Comparison of ENCODE assay signal across 8 mouse cellular contexts in genomic region chr3:89458372-89458964, GRCm38 (mm10). TPM values are rescaled to one million over a fixed set of nuclear protein-coding genes. Genes with fewer than 3 reads are reported as not detected.
A peak's percentile ranks its signal among the peaks of the same experiment; 100 is the strongest.
DNase-seq lines count a peak whose midpoint lies in the region; ATAC-seq lines count a peak whose summit lies in the region.

No protein-coding gene starts in this region.

- no peak for DNase-seq in lung, postnatal 14 days
- no peak for DNase-seq in midbrain, embryonic 14.5 days
- no peak for DNase-seq in adrenal gland, adult 18-20 months (ENCODE audit: low spot score in 2 of 2)
- DNase-seq in thymus, postnatal 36 days: no peak
- no peak for DNase-seq in layer of hippocampus, adult 9-10 months (ENCODE audit: low spot score)

- no peaks in the 10 kb centered on the region for H3K36me3 ChIP-seq in lung, embryonic 15.5 days
- H3K36me3 ChIP-seq in intestine, embryonic 15.5 days: no peaks in the 10 kb centered on the region
- no peaks in the 10 kb centered on the region for H3K36me3 ChIP-seq in midbrain, embryonic 14.5 days (ENCODE audit: control insufficient read depth, insufficient read depth, low read length)

- H3K4me2 ChIP-seq in lung, embryonic 15.5 days: peak overlapping the region; percentile 83
- peak overlapping the region; percentile 80 for H3K4me2 ChIP-seq in intestine, embryonic 15.5 days (replicated peaks)
- peak overlapping the region; percentile 69 for H3K4me2 ChIP-seq in midbrain, embryonic 14.5 days (ENCODE audit: low read length)

- H3K4me1 ChIP-seq in lung, embryonic 15.5 days: peaks cover 23% of the 10 kb centered on the region
- peaks cover 12% of the 10 kb centered on the region for H3K4me1 ChIP-seq in intestine, embryonic 15.5 days (replicated peaks)
- peaks cover 8% of the 10 kb centered on the region; the same call in 1 of the 2 replicates for H3K4me1 ChIP-seq in midbrain, embryonic 14.5 days (ENCODE audit: control insufficient read depth, insufficient read depth, low read length)

- WGBS in lung, embryonic 15.5 days: 25% methylated on average over 13 of the region's 13 CpGs
- WGBS in intestine, embryonic 15.5 days: 47% methylated on average over 13 of the region's 13 CpGs
- 47% methylated on average over 13 of the region's 13 CpGs for WGBS in midbrain, embryonic 14.5 days

- no peak overlapping the region for H3K9ac ChIP-seq in lung, embryonic 15.5 days
- no peak overlapping the region for H3K9ac ChIP-seq in intestine, embryonic 15.5 days
- H3K9ac ChIP-seq in midbrain, embryonic 14.5 days (replicated peaks; ENCODE audit: low read length): no peak overlapping the region; the same call in 1 of the 2 replicates

- peak overlapping the region; percentile 57 for H3K4me3 ChIP-seq in lung, embryonic 15.5 days
- H3K4me3 ChIP-seq in intestine, embryonic 15.5 days (replicated peaks): peak overlapping the region; percentile 61
- H3K4me3 ChIP-seq in midbrain, embryonic 14.5 days (replicated peaks; ENCODE audit: low read depth, low read length): peak overlapping the region; percentile 65

- peak; percentile 56; the same call in 1 of the 2 replicates for ATAC-seq in lung, embryonic 15.5 days (ENCODE audit: borderline replicate concordance, extremely low read depth, low FRiP score, low TSS enrichment)
- peak; percentile 67 for ATAC-seq in erythroid progenitor cell, adult 5-6 weeks (replicated peaks; ENCODE audit: low FRiP score, poor library complexity, severe bottlenecking)
- ATAC-seq in intestine, embryonic 15.5 days: peak; percentile 65
- peak; percentile 23; the same call in 1 of the 2 replicates for ATAC-seq in midbrain, embryonic 14.5 days (ENCODE audit: low FRiP score, low TSS enrichment)

- no peaks in the 10 kb centered on the region for H3K9me3 ChIP-seq in lung, embryonic 15.5 days
- no peaks in the 10 kb centered on the region for H3K9me3 ChIP-seq in intestine, embryonic 15.5 days
- H3K9me3 ChIP-seq in midbrain, embryonic 14.5 days (ENCODE audit: control insufficient read depth, low read length): no peaks in the 10 kb centered on the region

- H3K27me3 ChIP-seq in lung, embryonic 15.5 days: no peaks in the 10 kb centered on the region
- no peaks in the 10 kb centered on the region for H3K27me3 ChIP-seq in intestine, embryonic 15.5 days (replicated peaks)
- H3K27me3 ChIP-seq in midbrain, embryonic 14.5 days (ENCODE audit: control insufficient read depth, insufficient read depth, low read length): no peaks in the 10 kb centered on the region

- H3K27ac ChIP-seq in lung, embryonic 15.5 days: peak overlapping the region; percentile 82
- peak overlapping the region; percentile 37; the same call in 1 of the 2 replicates for H3K27ac ChIP-seq in intestine, embryonic 15.5 days
- H3K27ac ChIP-seq in midbrain, embryonic 14.5 days (replicated peaks; ENCODE audit: low read depth, low read length): peak overlapping the region; percentile 91

RNA-seq across cellular contexts. Expression of gene Pmvk, which starts 4.1 kb away (rescaled TPM):
- polyA plus RNA-seq in lung, embryonic 15.5 days (2015; fragmentation: Nextera tagmentation; extraction: Ambion mirVana): 48.0 and 50.5 TPM in 2 replicates
- 14.1 and 16.3 TPM in 2 replicates for total RNA-seq in erythroid progenitor cell, adult 5-6 weeks (2015; ENCODE audit: low replicate concordance)
- total RNA-seq in erythroid progenitor cell, adult 5-6 weeks (2017; ENCODE audit: low replicate concordance): 8.9 and 13.0 TPM in 2 replicates
- 62.7 and 69.6 TPM in 2 replicates for polyA plus RNA-seq in intestine, embryonic 15.5 days (2015; fragmentation: Nextera tagmentation; extraction: Ambion mirVana)
- 106 and 132 TPM in 2 replicates for polyA plus RNA-seq in midbrain, embryonic 14.5 days (2014; fragmentation: Nextera tagmentation; extraction: Ambion mirVana)
- total RNA-seq in adrenal gland, adult 18-20 months (2021): 10 to 100 TPM; 31.4 to 77.1 TPM

RNA-seq across cellular contexts. Expression of gene Pbxip1, which starts 22.0 kb away (rescaled TPM):
- 32.6 and 35.0 TPM in 2 replicates for polyA plus RNA-seq in lung, embryonic 15.5 days (2015; fragmentation: Nextera tagmentation; extraction: Ambion mirVana)
- 1.8 and 2.1 TPM in 2 replicates for total RNA-seq in erythroid progenitor cell, adult 5-6 weeks (2015; ENCODE audit: low replicate concordance)
- 2.7 and 4.1 TPM in 2 replicates for total RNA-seq in erythroid progenitor cell, adult 5-6 weeks (2017; ENCODE audit: low replicate concordance)
- 39.2 and 40.2 TPM in 2 replicates for polyA plus RNA-seq in intestine, embryonic 15.5 days (2015; fragmentation: Nextera tagmentation; extraction: Ambion mirVana)
- 7.6 and 9.7 TPM in 2 replicates for polyA plus RNA-seq in midbrain, embryonic 14.5 days (2014; fragmentation: Nextera tagmentation; extraction: Ambion mirVana)
- total RNA-seq in adrenal gland, adult 18-20 months (2021): 10 to 100 TPM; 53.2 to 57.8 TPM

RNA-seq across cellular contexts. Expression of gene Pygo2, which starts 28.5 kb away (rescaled TPM):
- 40.6 and 41.1 TPM in 2 replicates for polyA plus RNA-seq in lung, embryonic 15.5 days (2015; fragmentation: Nextera tagmentation; extraction: Ambion mirVana)
- 10.9 and 19.1 TPM in 2 replicates for total RNA-seq in erythroid progenitor cell, adult 5-6 weeks (2015; ENCODE audit: low replicate concordance)
- total RNA-seq in erythroid progenitor cell, adult 5-6 weeks (2017; ENCODE audit: low replicate concordance): 7.1 and 12.1 TPM in 2 replicates
- 32.7 and 33.2 TPM in 2 replicates for polyA plus RNA-seq in intestine, embryonic 15.5 days (2015; fragmentation: Nextera tagmentation; extraction: Ambion mirVana)
- 43.4 and 50.6 TPM in 2 replicates for polyA plus RNA-seq in midbrain, embryonic 14.5 days (2014; fragmentation: Nextera tagmentation; extraction: Ambion mirVana)
- total RNA-seq in adrenal gland, adult 18-20 months (2021): 10 to 100 TPM; 40.7 to 40.9 TPM

RNA-seq across cellular contexts. Expression of gene Shc1, which starts 40.2 kb away (rescaled TPM):
- polyA plus RNA-seq in lung, embryonic 15.5 days (2015; fragmentation: Nextera tagmentation; extraction: Ambion mirVana): 108 and 111 TPM in 2 replicates
- 77.1 and 79.3 TPM in 2 replicates for total RNA-seq in erythroid progenitor cell, adult 5-6 weeks (2015; ENCODE audit: low replicate concordance)
- total RNA-seq in erythroid progenitor cell, adult 5-6 weeks (2017; ENCODE audit: low replicate concordance): 49.7 and 59.3 TPM in 2 replicates
- 85.6 and 87.3 TPM in 2 replicates for polyA plus RNA-seq in intestine, embryonic 15.5 days (2015; fragmentation: Nextera tagmentation; extraction: Ambion mirVana)
- polyA plus RNA-seq in midbrain, embryonic 14.5 days (2014; fragmentation: Nextera tagmentation; extraction: Ambion mirVana): 5.9 and 10.2 TPM in 2 replicates
- total RNA-seq in adrenal gland, adult 18-20 months (2021): 10 to 100 TPM; 75.5 to 87.1 TPM

RNA-seq across cellular contexts. Expression of gene Cks1b, which starts 40.3 kb away (rescaled TPM):
- 556 and 595 TPM in 2 replicates for polyA plus RNA-seq in lung, embryonic 15.5 days (2015; fragmentation: Nextera tagmentation; extraction: Ambion mirVana)
- total RNA-seq in erythroid progenitor cell, adult 5-6 weeks (2015; ENCODE audit: low replicate concordance): 245 and 268 TPM in 2 replicates
- 102 and 103 TPM in 2 replicates for total RNA-seq in erythroid progenitor cell, adult 5-6 weeks (2017; ENCODE audit: low replicate concordance)
- polyA plus RNA-seq in intestine, embryonic 15.5 days (2015; fragmentation: Nextera tagmentation; extraction: Ambion mirVana): 383 and 386 TPM in 2 replicates
- polyA plus RNA-seq in midbrain, embryonic 14.5 days (2014; fragmentation: Nextera tagmentation; extraction: Ambion mirVana): 103 and 115 TPM in 2 replicates
- total RNA-seq in adrenal gland, adult 18-20 months (2021): 10 to 100 TPM; 14.3 to 19.6 TPM

Comparison
In these comparisons a context has a peak if more than half of its experiments do, and no peak if none do; other contexts are left out.
1. H3K27ac ChIP-seq: peak in every context shown above with its lines; median percentile 91 in midbrain, embryonic 14.5 days; 82 in lung, embryonic 15.5 days; 37 in intestine, embryonic 15.5 days.